Mouse (Mus musculus): ENCODE results near the gene Gdf11.

Gene Gdf11

GRCm38 (mm10) chr10:128923013-128923691, 31.6 kb upstream of the Gdf11 start:
- CTCF ChIA-PET = interaction anchor here (0.5 to 2.9 kb wide), 18 partner anchors 10 to 456 kb away, joined by 3 to 30 read pairs (median 4); partner anchors contain the start of gene Itga7 (in 1 of the 4)
- POLR2A ChIA-PET = interaction anchor here (0.5 to 7.7 kb wide), 68 partner anchors 8 to 551 kb away, joined by 3 to 132 read pairs (median 5); partner anchors contain the start of genes Itga7 (in 4 of the 4), Cd63 (in 2 of the 4), Dgka (in 2 of the 4) and Gdf11 (in 2 of the 4)

DNA sequence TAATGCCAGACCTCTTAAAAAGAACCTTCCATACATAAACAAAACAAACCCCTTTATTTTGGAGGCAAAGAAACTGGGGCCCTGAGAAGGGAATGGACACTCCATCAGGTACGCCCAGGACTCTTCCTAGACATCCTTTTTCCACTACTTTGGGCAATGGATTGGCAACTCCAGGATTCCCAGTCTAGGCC, 31.2 kb upstream of the Gdf11 start, which contains the start of gene Rdh5:
Rdh5 (minus strand) TSS at position 67 of the 191 bp plus-strand sequence.
- POLR2A ChIA-PET = interaction anchor here (0.6 to 7.7 kb wide), 49 partner anchors 8 to 511 kb away, joined by 3 to 132 read pairs (median 6); partner anchors contain the start of genes Itga7 (in 3 of the 4), Cd63 (in 2 of the 4), Gdf11 (in 2 of the 4) and Rab5b (in 2 of the 4)
- CTCF ChIA-PET = interaction anchor here (0.9 to 2.9 kb wide), 11 partner anchors 9 to 53 kb away, joined by 3 to 30 read pairs (median 6); partner anchors contain the start of gene Itga7 (in 1 of the 4)

GRCm38 (mm10) chr10:128921883-128922821, 30.6 kb upstream of the Gdf11 start:
- ChIA-PET CTCF (interaction anchor here (0.9 to 2.9 kb wide), 11 partner anchors 9 to 54 kb away, joined by 3 to 30 read pairs (median 6); partner anchors contain the start of gene Itga7 (in 1 of the 4)), POLR2A (interaction anchor here in 3 of 4 experiments (0.6 to 7.7 kb wide), 45 partner anchors 8 to 510 kb away, joined by 3 to 132 read pairs (median 6); partner anchors contain the start of genes Itga7 (in 3 of the 3), Cd63 (in 2 of the 3), Gdf11 (in 2 of the 3) and Rab5b (in 2 of the 3))

DNA sequence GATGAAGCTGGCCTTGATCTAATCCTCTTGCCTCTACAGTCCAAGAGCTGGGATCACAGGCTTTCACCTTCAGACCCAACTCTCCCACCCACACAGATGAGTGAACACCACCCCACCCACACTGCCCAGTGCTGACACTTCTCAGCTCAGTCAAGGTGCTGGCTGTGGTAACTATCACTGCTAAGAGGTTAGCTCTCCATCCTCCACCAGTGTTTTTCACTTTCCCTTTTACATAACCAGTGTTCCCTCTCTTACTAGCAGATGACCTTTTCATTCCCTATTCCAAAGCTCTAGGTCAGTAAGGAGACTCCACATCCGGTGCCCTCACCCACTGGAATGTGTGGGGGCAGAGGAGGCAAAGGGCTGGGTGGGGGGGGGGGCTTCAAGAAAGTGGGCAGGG, 29.7 kb upstream of the Gdf11 start:
- ChIA-PET CTCF (interaction anchor here in 3 of 4 experiments (1.0 to 2.9 kb wide), 5 partner anchors 8 to 24 kb away, joined by 3 to 27 read pairs (median 3); partner anchors contain the start of gene Itga7 (in 1 of the 3)), POLR2A (interaction anchor here (0.6 to 7.7 kb wide), 15 partner anchors 7 to 184 kb away, joined by 3 to 132 read pairs (median 4); partner anchors contain the start of genes Cd63 (in 1 of the 4) and Itga7 (in 1 of the 4))

DNA sequence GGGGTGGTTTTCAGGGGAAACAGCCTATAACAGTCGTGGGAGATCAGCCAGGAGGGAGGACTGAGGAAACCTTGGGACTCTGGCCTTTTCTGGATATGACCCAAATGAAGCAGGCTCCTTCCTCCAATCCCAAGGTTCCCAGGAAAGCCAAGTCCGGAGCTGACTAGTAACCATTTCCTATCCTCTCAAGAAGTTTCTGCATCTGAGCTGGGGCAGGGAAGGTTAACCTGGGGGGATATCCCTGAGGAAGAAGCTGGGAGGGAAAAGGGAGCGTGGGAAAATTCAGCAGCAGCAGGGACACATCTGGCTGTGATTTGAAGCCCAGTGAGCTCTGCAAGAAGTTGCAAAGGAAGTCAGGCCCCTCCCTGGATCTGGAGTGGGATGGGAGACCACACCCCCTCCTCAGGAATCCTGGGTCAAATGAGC, 29.2 kb upstream of the Gdf11 start:
- ChIA-PET POLR2A (interaction anchor here (0.7 to 7.7 kb wide), 13 partner anchors 7 to 219 kb away, joined by 3 to 132 read pairs (median 8); partner anchors contain the start of genes Cd63 (in 1 of the 4) and Itga7 (in 1 of the 4)), CTCF (interaction anchor here in 2 of 4 experiments (1.0 to 1.4 kb wide), 4 partner anchors 8 to 25 kb away, joined by 3 to 7 read pairs (median 3); partner anchors contain the start of gene Itga7 (in 1 of the 2))

DNA sequence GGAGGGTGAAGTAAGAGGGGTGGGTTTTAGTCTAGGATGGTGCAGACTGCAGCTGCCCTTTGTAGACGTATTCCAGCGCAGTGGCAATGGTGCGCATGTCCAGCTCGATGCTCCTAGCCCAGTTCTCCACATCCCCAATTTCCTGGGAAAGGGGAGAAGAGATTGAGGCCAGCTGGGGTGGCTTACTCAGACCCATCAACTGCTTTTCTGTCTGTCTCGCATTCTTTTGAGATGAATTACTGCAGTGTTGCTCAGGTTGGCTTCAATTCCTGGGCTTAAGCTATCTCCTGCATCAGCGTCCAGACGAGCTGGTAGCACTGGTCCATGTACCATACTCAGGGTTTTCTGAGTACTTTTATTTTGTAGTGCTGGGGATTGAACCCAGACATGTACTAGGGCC, 28.4 kb upstream of the Gdf11 start:
- ChIA-PET CTCF (no interaction called here), POLR2A (interaction anchor here (0.6 to 7.7 kb wide), 15 partner anchors 8 to 579 kb away, joined by 3 to 132 read pairs (median 5); partner anchors contain the start of genes Itga7 (in 2 of the 4) and Cd63 (in 1 of the 4))

- ChIA-PET CTCF (interaction anchor here in 1 of 4 experiments (0.6 to 1.3 kb wide), 2 partner anchors 15 to 26 kb away, joined by 3 to 4 read pairs; no protein-coding TSS in a partner anchor), POLR2A (interaction anchor here in 3 of 4 experiments (0.6 to 7.7 kb wide), 13 partner anchors 8 to 579 kb away, joined by 3 to 132 read pairs (median 5); partner anchors contain the start of genes Itga7 (in 2 of the 3), Cd63 (in 1 of the 3) and Gdf11 (in 1 of the 3))
These were observed 27.7 kb upstream of the Gdf11 start for GRCm38 (mm10) chr10:128919203-128919631.

DNA sequence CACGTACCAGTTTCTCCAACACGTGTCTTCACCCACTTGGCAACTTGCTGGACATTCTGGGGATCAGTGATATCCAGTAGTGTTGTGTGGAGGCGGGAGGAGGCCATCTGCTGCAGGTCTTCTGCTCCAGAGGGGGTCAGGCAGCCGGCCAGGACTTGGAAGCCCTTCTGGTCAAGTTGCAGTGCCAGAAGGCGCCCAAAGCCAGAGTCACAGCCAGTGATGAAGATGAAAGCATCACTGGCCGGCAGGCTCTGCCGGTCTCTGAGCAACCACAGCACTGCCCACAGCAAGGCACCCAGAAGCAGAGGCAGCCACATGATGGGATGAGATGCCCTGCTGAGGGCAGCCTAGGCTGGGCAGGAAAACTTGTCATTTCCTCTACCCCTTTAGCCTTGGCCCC, 26.7 kb upstream of the Gdf11 start:
- ChIA-PET CTCF (interaction anchor here in 1 of 4 experiments (1.3 kb wide), 1 partner anchor 27 kb away, joined by 4 read pairs; no protein-coding TSS in a partner anchor), POLR2A (interaction anchor here in 2 of 4 experiments (1.1 to 7.7 kb wide), 9 partner anchors 7 to 91 kb away, joined by 3 to 132 read pairs (median 7); partner anchors contain the start of genes Itga7 (in 2 of the 2), Cd63 (in 1 of the 2) and Gdf11 (in 1 of the 2))

GRCm38 (mm10) chr10:128917400-128917799, 25.9 kb upstream of the Gdf11 start:
- POLR2A ChIA-PET = interaction anchor here in 2 of 4 experiments (1.0 to 7.6 kb wide), 5 partner anchors 6 to 27 kb away, joined by 3 to 132 read pairs (median 3); no protein-coding TSS in a partner anchor

GRCm38 (mm10) chr10:128916665-128917064, 25.1 kb upstream of the Gdf11 start:
- CTCF ChIA-PET = interaction anchor here in 1 of 4 experiments (0.6 kb wide), 1 partner anchor 24 kb away, joined by 3 read pairs; no protein-coding TSS in a partner anchor
- POLR2A ChIA-PET = interaction anchor here in 2 of 4 experiments (0.8 to 6.0 kb wide), 9 partner anchors 11 to 94 kb away, joined by 3 to 34 read pairs (median 3); partner anchors contain the start of gene Cd63 (in 1 of the 2)

More at GRCm38 (mm10) chr10:128917400-128917799, 25.9 kb upstream of the Gdf11 start:
- CTCF ChIA-PET = no interaction called here

DNA sequence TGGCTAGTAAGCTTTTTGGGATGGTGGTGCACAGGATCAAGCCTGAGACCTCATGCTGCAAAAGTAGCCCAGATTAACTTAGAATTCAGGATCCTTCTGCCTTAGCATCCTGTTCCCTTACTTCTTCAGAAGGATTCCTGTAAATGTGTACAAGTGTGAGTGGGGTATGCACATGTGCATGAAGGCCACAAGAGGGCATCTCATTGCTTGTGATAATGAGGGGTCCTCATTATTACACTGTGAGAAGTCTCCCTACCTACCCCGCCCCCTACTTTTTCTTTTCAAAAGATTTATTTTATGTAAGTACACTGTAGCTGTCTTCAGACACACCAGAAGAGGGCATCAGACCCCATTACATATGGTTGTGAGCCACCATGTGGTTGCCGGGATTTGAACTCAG, 24.0 kb upstream of the Gdf11 start:
- ChIA-PET CTCF (interaction anchor here in 3 of 4 experiments (0.6 to 0.7 kb wide), 3 partner anchors 23 to 339 kb away, joined by 3 to 8 read pairs (median 6); partner anchors contain the start of gene Olfr763 (in 1 of the 3)), POLR2A (interaction anchor here in 2 of 4 experiments (0.7 to 9.2 kb wide), 10 partner anchors 6 to 93 kb away, joined by 3 to 132 read pairs (median 3); partner anchors contain the start of genes Bloc1s1 (in 2 of the 2), Rdh5 (in 2 of the 2) and Cd63 (in 1 of the 2))

DNA sequence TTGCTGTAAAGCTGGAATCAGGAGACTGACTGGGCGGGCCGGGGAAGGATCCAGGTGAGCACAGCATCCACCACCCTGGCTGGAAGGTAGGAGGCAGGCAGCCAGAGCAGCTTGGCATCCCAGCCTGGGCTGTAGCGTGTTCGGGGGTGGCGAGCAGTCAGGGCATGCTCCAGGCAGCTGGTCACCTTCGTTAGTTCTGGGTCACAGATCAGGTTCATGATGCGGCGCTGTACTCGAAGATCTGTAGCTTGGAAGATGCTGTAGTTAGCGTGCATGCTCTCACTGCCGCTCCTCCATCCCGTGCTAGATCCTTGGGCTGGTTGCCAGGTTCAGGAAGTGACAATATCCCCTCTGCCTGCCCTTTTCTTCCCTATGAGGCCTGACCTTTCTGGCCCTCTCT, 22.2 kb upstream of the Gdf11 start:
- POLR2A ChIA-PET = interaction anchor here (0.6 to 9.2 kb wide), 31 partner anchors 8 to 446 kb away, joined by 3 to 132 read pairs (median 4); partner anchors contain the start of genes Bloc1s1 (in 3 of the 4), Cd63 (in 3 of the 4), Rdh5 (in 3 of the 4) and Pa2g4 (in 2 of the 4)
- CTCF ChIA-PET = interaction anchor here (0.6 to 2.5 kb wide), 53 partner anchors 8 to 503 kb away, joined by 3 to 30 read pairs (median 4); partner anchors contain the start of genes Itga7 (in 4 of the 4), Rdh5 (in 4 of the 4), Bloc1s1 (in 3 of the 4) and Cd63 (in 3 of the 4)

GRCm38 (mm10) chr10:128913219-128913618, 21.7 kb upstream of the Gdf11 start:
- ChIA-PET CTCF (interaction anchor here (0.5 to 2.5 kb wide), 56 partner anchors 8 to 503 kb away, joined by 3 to 30 read pairs (median 4); partner anchors contain the start of genes Itga7 (in 4 of the 4), Rdh5 (in 4 of the 4), Bloc1s1 (in 3 of the 4) and Cd63 (in 3 of the 4)), POLR2A (interaction anchor here (0.6 to 9.2 kb wide), 31 partner anchors 8 to 446 kb away, joined by 3 to 132 read pairs (median 4); partner anchors contain the start of genes Bloc1s1 (in 3 of the 4), Cd63 (in 3 of the 4), Rdh5 (in 3 of the 4) and Itga7 (in 2 of the 4))

- POLR2A ChIA-PET = interaction anchor here (0.6 to 9.2 kb wide), 28 partner anchors 8 to 418 kb away, joined by 3 to 132 read pairs (median 4); partner anchors contain the start of genes Bloc1s1 (in 3 of the 4), Cd63 (in 3 of the 4), Rdh5 (in 3 of the 4) and Itga7 (in 2 of the 4)
- CTCF ChIA-PET = interaction anchor here (0.5 to 2.5 kb wide), 41 partner anchors 9 to 502 kb away, joined by 3 to 30 read pairs (median 4); partner anchors contain the start of genes Bloc1s1 (in 3 of the 4), Cd63 (in 3 of the 4), Itga7 (in 3 of the 4) and Rdh5 (in 3 of the 4)
These were observed 21.3 kb upstream of the Gdf11 start for GRCm38 (mm10) chr10:128912791-128913190.

GRCm38 (mm10) chr10:128912268-128912667, 20.8 kb upstream of the Gdf11 start:
- CTCF ChIA-PET = interaction anchor here (0.7 to 2.5 kb wide), 8 partner anchors 10 to 63 kb away, joined by 3 to 30 read pairs (median 8); partner anchors contain the start of genes Bloc1s1 (in 2 of the 4), Rdh5 (in 2 of the 4) and Gdf11 (in 1 of the 4)
- POLR2A ChIA-PET = interaction anchor here in 2 of 4 experiments (0.6 to 9.2 kb wide), 6 partner anchors 9 to 33 kb away, joined by 3 to 132 read pairs (median 10); partner anchors contain the start of genes Bloc1s1 (in 1 of the 2), Cd63 (in 1 of the 2) and Rdh5 (in 1 of the 2)

- CTCF ChIA-PET = interaction anchor here in 2 of 4 experiments (1.2 to 1.8 kb wide), 2 partner anchors 12 to 66 kb away, joined by 3 to 4 read pairs; partner anchors contain the start of gene Bloc1s1 (in 1 of the 2)
- POLR2A ChIA-PET = interaction anchor here in 3 of 4 experiments (0.6 to 9.2 kb wide), 11 partner anchors 9 to 818 kb away, joined by 3 to 132 read pairs (median 3); partner anchors contain the start of genes Bloc1s1 (in 3 of the 3), Rdh5 (in 3 of the 3), Cd63 (in 1 of the 3) and Ormdl2 (in 1 of the 3)
These were observed 19.9 kb upstream of the Gdf11 start for GRCm38 (mm10) chr10:128911430-128911829.
